Mouse (Mus musculus): ENCODE data around the gene Usp37. TPM values are rescaled to one million over a fixed set of nuclear protein-coding genes. Genes with fewer than 3 reads are reported as not detected.
A peak's percentile ranks its signal among the peaks of the same experiment; 100 is the strongest.

Gene Usp37
- polyA plus RNA-seq (2014; fragmentation: Nextera tagmentation; extraction: Ambion mirVana), result 50.2 and 54.2 TPM in 2 replicates

DNA sequence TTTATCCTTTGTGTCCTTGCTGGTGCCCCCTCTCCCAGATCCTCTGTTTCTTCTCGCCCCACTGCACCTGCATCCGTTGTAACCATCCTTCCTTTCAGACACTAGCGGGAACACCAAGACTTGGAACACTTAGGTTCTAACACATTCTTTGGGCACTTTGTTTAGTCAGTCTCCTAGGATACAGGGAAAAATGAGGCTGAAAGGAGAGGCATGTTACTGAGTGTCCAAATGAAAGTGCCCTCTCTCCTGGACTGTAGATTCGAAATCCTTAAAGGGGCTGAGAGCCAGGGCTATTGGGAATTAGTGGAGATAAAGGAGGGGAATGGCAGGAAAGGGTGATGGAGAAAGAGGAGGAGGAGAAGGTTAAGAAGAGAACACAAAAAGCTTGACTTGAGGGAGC lies at the start of gene Usp37:
Gene Usp37, minus strand, starts transcription at position 101 of the 400 bp plus-strand sequence.
- ATAC-seq (replicated peaks; ENCODE audit: low FRiP score) (no peak), DNase-seq (ENCODE audit: low spot score) (no peak)
- Histone ChIP-seq H3K4me1 (replicated peaks; ENCODE audit: control insufficient read depth, insufficient read depth, low read length) (peaks cover 8% of the 10 kb centered on the region; the same call in 1 of the 2 replicates), H3K4me3 (ENCODE audit: low read depth, low read length) (no peak within 1 kb of the TSS), H3K27me3 (ENCODE audit: control insufficient read depth, insufficient read depth, low read length) (no peaks in the 10 kb centered on the region), H3K4me2 (ENCODE audit: low read depth, low read length, severe bottlenecking) (no peak within 1 kb of the TSS), H3K36me3 (ENCODE audit: control insufficient read depth, insufficient read depth, low read length) (no peaks in the 10 kb centered on the region), H3K9ac (ENCODE audit: low read length) (no peak within 1 kb of the TSS), H3K27ac (ENCODE audit: low read depth, low read length) (no peak within 1 kb of the TSS), H3K9me3 (ENCODE audit: control insufficient read depth, low read length) (no peaks in the 10 kb centered on the region)
- 60% methylated on average over 4 of the region's 4 CpGs for WGBS

DNA sequence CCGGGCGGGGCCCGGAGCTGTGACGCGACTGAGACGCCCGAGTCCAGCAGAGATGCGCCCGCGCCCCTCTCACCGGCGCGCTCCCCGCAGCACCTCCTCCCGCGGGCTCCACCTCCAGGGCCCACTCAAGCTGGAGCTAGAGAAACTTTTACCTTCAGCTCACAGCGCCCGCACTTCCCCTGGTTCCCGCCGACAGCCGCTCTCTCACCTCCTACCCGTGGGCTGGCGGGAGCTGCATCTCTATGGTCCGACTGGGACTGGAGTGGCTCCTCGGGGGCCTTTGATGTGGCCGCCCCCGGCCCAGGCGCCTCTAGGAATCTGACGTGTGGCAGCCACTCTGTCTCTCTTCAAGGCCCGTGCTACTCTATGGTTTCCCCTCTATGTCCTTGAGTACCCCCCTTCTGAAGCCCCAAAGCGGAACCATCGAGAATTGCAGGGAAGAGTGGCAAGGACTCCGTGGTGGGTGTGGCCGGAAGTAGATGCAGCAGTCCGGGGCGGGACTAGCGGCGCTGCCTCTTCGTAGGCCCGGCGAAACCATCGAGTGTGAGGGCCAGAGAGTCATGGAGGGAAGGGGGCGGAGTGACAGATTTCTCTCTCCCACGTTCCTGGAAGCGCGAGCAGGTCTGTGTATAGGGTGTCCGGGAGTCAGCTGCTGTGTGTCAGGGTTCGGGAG lies 43.8 kb upstream of the Usp37 start, which contains the start of the genes Zfp142 and Bcs1l:
Gene Zfp142, minus strand, starts transcription at position 474 of the 673 bp plus-strand sequence.
Gene Bcs1l, plus strand, starts transcription at position 517 of the 673 bp plus-strand sequence.
- Histone ChIP-seq H3K27me3 (ENCODE audit: control insufficient read depth, insufficient read depth, low read length) (no peaks in the 10 kb centered on the region), H3K27ac (ENCODE audit: low read depth, low read length) (peak within 1 kb of the TSS; percentile 51; the same call in 1 of the 2 replicates), H3K9ac (ENCODE audit: low read length) (peak within 1 kb of the TSS; percentile 84), H3K4me3 (ENCODE audit: low read depth, low read length) (peak within 1 kb of the TSS; percentile 85), H3K4me2 (ENCODE audit: low read depth, low read length, severe bottlenecking) (peak within 1 kb of the TSS; percentile 88), H3K9me3 (ENCODE audit: control insufficient read depth, low read length) (no peaks in the 10 kb centered on the region), H3K36me3 (ENCODE audit: control insufficient read depth, insufficient read depth, low read length) (no peaks in the 10 kb centered on the region; the same call in 1 of the 2 replicates), H3K4me1 (replicated peaks; ENCODE audit: control insufficient read depth, insufficient read depth, low read length) (peaks cover 10% of the 10 kb centered on the region; the same call in 1 of the 2 replicates)
- peak; percentile 98 for DNase-seq (ENCODE audit: low spot score)
- WGBS, result under 1% methylated on average over 48 of the region's 48 CpGs
- peak; percentile 99 for ATAC-seq (replicated peaks; ENCODE audit: low FRiP score)

DNA sequence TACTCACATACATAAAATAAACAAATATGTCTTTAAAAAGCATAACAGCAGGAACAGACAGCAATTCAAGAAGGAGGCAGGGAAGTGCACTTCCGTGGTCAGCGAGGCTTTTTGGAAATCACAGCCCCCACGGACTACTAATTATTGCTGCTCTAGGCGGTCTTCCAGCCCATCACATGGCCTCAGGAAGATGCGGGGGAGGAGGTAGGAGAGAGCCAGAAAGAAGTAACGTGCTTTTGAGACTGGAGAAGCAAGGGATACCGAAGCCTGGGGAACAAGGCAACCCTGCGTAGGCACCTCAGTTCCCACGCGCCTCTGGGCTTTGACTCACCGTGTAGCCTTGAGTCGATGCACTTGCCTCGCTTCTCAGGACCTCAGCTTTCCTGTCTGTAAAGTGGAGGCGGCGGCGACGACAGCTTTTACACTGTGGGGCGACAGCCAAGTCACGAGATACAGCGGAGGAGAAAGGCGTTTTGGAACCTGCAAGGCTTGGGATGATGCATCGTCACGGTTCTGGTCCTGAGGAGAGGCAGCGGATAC lies 43.2 kb upstream of the Usp37 start:
- DNase-seq (ENCODE audit: low spot score) (no peak), ATAC-seq (replicated peaks; ENCODE audit: low FRiP score) (peak; percentile 16)
- peaks cover 10% of the 10 kb centered on the region; the same call in 1 of the 2 replicates for H3K4me1 ChIP-seq (replicated peaks; ENCODE audit: control insufficient read depth, insufficient read depth, low read length)
- no peaks in the 10 kb centered on the region for H3K27me3 ChIP-seq (ENCODE audit: control insufficient read depth, insufficient read depth, low read length)
- peak overlapping the region; percentile 88 for H3K4me2 ChIP-seq (ENCODE audit: low read depth, low read length, severe bottlenecking)
- H3K36me3 ChIP-seq (ENCODE audit: control insufficient read depth, insufficient read depth, low read length), result no peaks in the 10 kb centered on the region; the same call in 1 of the 2 replicates
- peak overlapping the region; percentile 85 for H3K4me3 ChIP-seq (ENCODE audit: low read depth, low read length)
- H3K9ac ChIP-seq (ENCODE audit: low read length), result peak overlapping the region; percentile 84
- peak overlapping the region; percentile 51; the same call in 1 of the 2 replicates for H3K27ac ChIP-seq (ENCODE audit: low read depth, low read length)
- no peaks in the 10 kb centered on the region for H3K9me3 ChIP-seq (ENCODE audit: control insufficient read depth, low read length)
- WGBS, result 0% methylated on average over 24 of the region's 24 CpGs

DNA sequence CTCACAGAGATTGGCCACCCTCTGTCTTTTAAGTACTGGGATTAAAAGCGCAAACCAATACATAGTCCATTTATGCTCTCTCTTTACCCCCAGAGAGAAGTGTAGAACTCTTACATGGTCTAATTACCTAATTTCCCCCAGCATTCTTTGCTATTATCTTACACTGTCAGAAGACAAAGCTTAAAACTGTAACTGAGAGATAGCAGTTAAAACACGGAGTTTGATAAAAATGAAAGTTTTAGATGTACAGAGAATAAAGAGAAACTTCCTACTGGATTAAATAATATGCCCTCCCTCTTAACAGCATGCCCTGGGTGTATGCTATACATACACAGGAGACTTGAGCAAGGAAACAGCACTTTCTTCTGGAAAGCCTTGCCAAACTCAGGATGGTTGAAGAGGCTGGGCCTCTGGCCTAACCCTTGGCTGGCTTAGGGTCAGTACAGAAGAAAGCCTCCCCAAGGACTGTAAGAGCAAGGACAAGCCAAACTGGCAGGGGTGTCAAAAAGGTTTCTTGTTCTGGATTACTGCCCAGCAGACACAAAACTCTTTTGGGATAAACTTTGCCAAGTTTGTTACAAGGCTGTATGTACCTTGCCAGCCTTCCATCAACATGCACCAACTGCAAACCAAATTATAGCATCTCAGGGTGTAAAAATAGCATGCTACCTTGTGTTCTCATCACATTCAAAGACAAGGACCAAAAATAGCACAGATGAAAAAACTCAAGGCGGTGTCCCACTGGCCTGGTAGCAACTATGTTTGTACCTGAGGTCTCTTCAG lies 40.7 kb upstream of the Usp37 start:
- peaks cover 10% of the 10 kb centered on the region; the same call in 1 of the 2 replicates for H3K4me1 ChIP-seq (replicated peaks; ENCODE audit: control insufficient read depth, insufficient read depth, low read length)
- H3K4me3 ChIP-seq (ENCODE audit: low read depth, low read length), result no peak overlapping the region
- no peak overlapping the region for H3K27ac ChIP-seq (ENCODE audit: low read depth, low read length)
- no peaks in the 10 kb centered on the region for H3K9me3 ChIP-seq (ENCODE audit: control insufficient read depth, low read length)
- no peaks in the 10 kb centered on the region for H3K36me3 ChIP-seq (ENCODE audit: control insufficient read depth, insufficient read depth, low read length)
- ATAC-seq (replicated peaks; ENCODE audit: low FRiP score) (no peak), DNase-seq (ENCODE audit: low spot score) (no peak)
- no peaks in the 10 kb centered on the region for H3K27me3 ChIP-seq (ENCODE audit: control insufficient read depth, insufficient read depth, low read length)
- 93% methylated on average over 3 of the region's 3 CpGs for WGBS
- no peak overlapping the region for H3K4me2 ChIP-seq (ENCODE audit: low read depth, low read length, severe bottlenecking)
- no peak overlapping the region for H3K9ac ChIP-seq (ENCODE audit: low read length)

DNA sequence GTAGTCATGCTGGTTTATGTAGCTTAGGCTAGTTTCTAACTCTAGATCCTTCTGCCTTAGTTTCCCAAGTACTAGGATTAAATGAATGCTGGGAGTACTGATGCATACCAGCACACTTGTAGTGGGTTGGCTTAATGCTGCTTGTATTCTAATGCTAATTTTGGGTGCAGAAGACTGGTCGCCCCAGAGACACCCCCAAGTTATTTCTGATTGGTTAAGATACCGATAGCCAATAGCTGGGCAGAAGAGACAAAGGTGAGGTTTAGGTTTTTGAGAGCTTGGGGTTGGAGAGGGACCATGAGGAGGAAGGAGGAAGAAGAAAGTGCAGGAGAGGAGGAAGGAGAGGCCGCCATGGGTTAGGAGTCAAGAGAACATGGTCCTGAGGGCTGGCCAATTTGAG lies 38.5 kb upstream of the Usp37 start:
- no peaks in the 10 kb centered on the region for H3K27me3 ChIP-seq (ENCODE audit: control insufficient read depth, insufficient read depth, low read length)
- peaks cover 7% of the 10 kb centered on the region; the same call in 1 of the 2 replicates for H3K4me1 ChIP-seq (replicated peaks; ENCODE audit: control insufficient read depth, insufficient read depth, low read length)
- no peak overlapping the region for H3K4me3 ChIP-seq (ENCODE audit: low read depth, low read length)
- ATAC-seq (replicated peaks; ENCODE audit: low FRiP score) (no peak), DNase-seq (ENCODE audit: low spot score) (no peak)
- H3K4me2 ChIP-seq (ENCODE audit: low read depth, low read length, severe bottlenecking), result no peak overlapping the region
- H3K36me3 ChIP-seq (ENCODE audit: control insufficient read depth, insufficient read depth, low read length), result no peaks in the 10 kb centered on the region; the same call in 1 of the 2 replicates
- no peak overlapping the region for H3K27ac ChIP-seq (ENCODE audit: low read depth, low read length)
- H3K9me3 ChIP-seq (ENCODE audit: control insufficient read depth, low read length), result no peaks in the 10 kb centered on the region
- 77% methylated on average over 3 of the region's 3 CpGs for whole genome bisulfite sequencing
- no peak overlapping the region for H3K9ac ChIP-seq (ENCODE audit: low read length)

DNA sequence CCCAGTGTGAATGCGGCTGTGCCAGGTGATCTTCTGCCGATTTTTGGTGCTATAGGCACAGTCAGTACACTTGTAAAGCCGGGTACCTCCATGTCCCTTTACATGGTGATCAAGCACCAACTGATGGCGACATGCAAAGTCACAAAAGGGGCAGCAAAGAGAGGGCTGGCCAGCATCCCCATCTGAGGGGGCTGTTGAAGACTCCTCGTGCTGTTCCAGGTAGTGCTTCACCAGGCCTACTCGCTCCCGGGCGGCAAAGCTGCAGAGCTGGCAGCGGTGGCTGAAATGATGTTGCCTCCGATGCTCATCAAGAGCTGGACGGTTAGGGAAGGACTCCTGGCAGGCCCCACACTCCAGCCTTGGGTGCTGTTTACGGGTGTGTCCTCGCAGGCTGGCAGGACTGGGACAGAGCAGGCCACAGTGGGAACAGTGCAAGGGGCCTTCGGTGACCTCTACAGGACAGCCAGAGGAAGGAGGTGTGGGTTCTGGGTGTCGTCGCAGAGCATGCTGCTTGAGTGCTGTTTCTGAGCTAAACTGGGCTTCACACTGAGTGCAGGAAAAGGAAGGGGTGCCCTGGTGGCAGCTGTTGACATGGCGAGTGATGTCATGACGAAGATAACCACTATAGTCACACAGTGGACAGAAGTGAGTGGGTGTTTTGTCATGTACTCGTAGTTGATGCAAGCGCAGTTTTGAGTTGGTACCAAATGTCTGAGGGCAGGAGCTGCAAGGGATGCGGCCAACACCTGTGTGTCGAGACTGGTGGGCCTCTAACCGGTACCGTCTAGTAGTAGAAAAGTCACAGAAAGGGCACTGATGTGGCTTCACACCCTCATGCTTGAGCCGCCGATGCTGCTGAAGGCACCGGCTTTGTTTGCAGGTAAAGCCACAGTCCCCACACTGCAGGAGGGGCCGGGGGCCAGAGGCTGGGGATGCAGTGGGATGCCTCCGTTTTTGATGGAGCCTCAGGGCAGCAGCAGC lies 25.9 kb upstream of the Usp37 start:
- DNase-seq (ENCODE audit: low spot score) (no peak), ATAC-seq (replicated peaks; ENCODE audit: low FRiP score) (no peak)
- Histone ChIP-seq H3K9ac (ENCODE audit: low read length) (no peak overlapping the region), H3K36me3 (ENCODE audit: control insufficient read depth, insufficient read depth, low read length) (peaks cover 19% of the 10 kb centered on the region), H3K27ac (ENCODE audit: low read depth, low read length) (no peak overlapping the region), H3K9me3 (ENCODE audit: control insufficient read depth, low read length) (no peaks in the 10 kb centered on the region), H3K27me3 (ENCODE audit: control insufficient read depth, insufficient read depth, low read length) (no peaks in the 10 kb centered on the region), H3K4me3 (ENCODE audit: low read depth, low read length) (no peak overlapping the region), H3K4me1 (replicated peaks; ENCODE audit: control insufficient read depth, insufficient read depth, low read length) (no peaks in the 10 kb centered on the region), H3K4me2 (ENCODE audit: low read depth, low read length, severe bottlenecking) (no peak overlapping the region)
- 94% methylated on average over 29 of the region's 29 CpGs for WGBS

DNA sequence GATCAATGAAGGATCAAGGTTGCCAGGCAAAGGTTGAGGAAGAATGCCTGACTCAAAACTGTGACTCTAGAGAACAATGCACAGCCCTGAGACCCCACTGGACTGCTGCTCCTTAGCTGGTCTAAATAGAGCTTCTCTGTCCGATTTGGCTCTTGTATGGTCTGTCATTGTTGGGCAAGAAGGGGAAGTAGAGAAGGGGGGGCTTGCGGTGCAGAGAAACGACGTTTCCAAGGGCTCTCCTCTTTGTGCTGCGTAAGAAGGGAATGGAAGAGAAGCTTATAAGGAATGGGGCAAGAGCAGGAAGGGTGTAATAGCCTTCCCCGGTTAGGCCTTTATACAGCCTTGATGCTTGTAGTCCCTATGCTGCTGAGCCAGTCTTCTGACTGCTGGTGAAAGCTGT lies 21.8 kb upstream of the Usp37 start:
- Histone ChIP-seq H3K4me2 (ENCODE audit: low read depth, low read length, severe bottlenecking) (no peak overlapping the region), H3K4me3 (ENCODE audit: low read depth, low read length) (no peak overlapping the region), H3K4me1 (replicated peaks; ENCODE audit: control insufficient read depth, insufficient read depth, low read length) (no peaks in the 10 kb centered on the region), H3K9ac (ENCODE audit: low read length) (no peak overlapping the region), H3K27me3 (ENCODE audit: control insufficient read depth, insufficient read depth, low read length) (no peaks in the 10 kb centered on the region), H3K27ac (ENCODE audit: low read depth, low read length) (no peak overlapping the region), H3K9me3 (ENCODE audit: control insufficient read depth, low read length) (no peaks in the 10 kb centered on the region), H3K36me3 (ENCODE audit: control insufficient read depth, insufficient read depth, low read length) (peaks cover 9% of the 10 kb centered on the region; the same call in 1 of the 2 replicates)
- no peak for DNase-seq (ENCODE audit: low spot score)
- no peak for ATAC-seq (replicated peaks; ENCODE audit: low FRiP score)
- 85% methylated on average over 6 of the region's 6 CpGs for WGBS
